Mouse (Mus musculus): ENCODE measurements around the gene Zbtb7b.

DNA sequence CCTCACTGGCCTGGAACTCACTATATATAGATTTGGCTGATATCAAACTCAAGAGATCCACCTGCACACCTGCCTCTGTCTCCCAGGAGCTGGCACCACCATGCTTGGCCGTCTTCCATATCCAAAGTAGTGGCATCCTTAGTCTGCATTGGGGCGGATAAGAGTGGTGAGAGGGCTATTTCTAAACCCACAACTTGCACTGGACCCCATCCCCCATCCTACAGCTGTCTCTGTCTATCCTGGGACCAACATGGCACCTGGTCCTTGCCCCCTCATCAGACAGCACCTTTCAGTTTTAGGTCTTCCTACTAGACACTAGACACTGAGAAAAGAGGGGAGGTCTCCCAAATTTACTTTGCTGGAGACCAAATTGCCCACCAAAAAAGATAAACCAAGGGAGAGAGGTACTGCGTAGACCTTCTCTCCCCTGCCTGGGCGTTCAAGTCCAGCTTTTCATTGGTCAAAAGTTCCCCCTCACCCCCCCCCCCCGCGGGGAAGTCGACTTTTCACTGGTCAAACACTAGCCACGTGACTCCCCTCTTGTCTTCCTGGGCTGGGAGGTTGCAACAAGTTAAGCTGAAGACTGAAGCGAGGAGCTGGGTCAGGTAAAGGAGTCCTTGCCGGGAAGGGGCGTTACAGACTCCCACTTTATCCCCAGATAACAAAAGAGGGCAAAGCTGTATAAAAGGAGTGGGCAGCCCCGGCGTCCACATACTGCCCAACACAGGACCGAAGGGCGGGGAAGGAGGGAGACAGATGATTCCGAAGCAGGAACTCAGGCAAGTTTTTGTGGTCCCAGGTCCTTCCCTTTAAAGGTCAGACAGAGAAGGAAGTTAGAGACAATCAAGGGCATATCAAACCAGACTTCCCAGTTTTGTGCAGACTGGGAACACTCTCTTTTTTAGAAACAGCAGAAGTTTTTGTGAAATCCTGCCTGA lies 41.9 kb upstream of the Zbtb7b start, which contains the start of gene Pbxip1:
- no peak for TF ChIP-seq CTCF (IDR thresholded peaks at IDR 0.05; ENCODE audit: control insufficient read depth, insufficient read depth, low read length)
- TF ChIP-seq POLR2A (IDR thresholded peaks at IDR 0.05; ENCODE audit: borderline replicate concordance, control insufficient read depth, low read depth, low read length) = 0 out of 2 replicates have a peak, but pooled peaks have one; percentile 11

All from bone marrow, adult 2 months (tissue).